Mouse (Mus musculus): Measurements from ENCODE around the gene Lhfpl2. TPM values are rescaled to one million over a fixed set of nuclear protein-coding genes. Genes with fewer than 3 reads are reported as not detected.

Lhfpl2 gene
- polyA plus RNA-seq, 1 experiment = 15.5 TPM

DNA sequence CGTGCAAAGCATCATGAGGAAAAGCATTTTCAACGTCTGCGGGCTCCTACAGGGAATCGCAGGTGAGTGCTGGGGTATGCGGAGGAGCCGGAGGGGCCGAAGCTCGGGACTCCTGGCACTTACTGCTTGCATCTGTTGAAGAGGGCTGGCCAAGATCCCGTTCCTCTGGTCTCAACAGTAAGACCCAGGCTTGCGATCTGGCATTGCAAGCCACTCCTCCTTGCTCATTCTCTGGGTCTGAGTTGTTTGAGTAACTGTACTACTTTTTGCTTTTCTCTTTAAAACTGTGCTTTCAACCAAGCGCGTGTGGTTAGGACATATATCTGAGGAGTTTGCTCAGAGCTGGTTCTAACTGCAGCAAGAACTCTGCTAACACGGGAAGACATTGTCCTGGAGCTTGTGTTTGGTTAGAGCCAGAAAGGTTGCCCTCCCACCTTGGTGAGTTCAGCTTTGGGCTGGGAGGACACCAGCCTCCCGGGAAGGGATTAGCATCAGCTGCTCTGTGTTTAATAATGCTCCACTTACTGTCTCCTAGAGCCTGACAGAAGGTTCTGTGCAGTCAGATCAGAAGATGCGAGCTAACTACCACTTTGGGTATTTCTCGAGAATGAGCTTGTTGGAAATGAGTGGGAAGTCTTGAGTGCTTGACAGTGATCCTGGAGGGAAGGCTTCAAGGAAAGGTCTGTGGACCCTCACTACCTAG, 117.1 kb downstream of the Lhfpl2 start:
- peaks cover 71% of the 10 kb centered on the region for H3K79me2 ChIP-seq (ENCODE audit: control insufficient read depth, insufficient read depth)
- peaks cover 31% of the 10 kb centered on the region for H3K36me3 ChIP-seq (ENCODE audit: control insufficient read depth, insufficient read depth)
- no peaks in the 10 kb centered on the region for H3K27me3 ChIP-seq (ENCODE audit: control insufficient read depth, insufficient read depth, insufficient read length)
- H3K79me3 ChIP-seq (ENCODE audit: low read depth) = peaks cover 13% of the 10 kb centered on the region
- no peak overlapping the region for H3K4me3 ChIP-seq (ENCODE audit: insufficient read depth, poor library complexity, severe bottlenecking)
- H3ac ChIP-seq (ENCODE audit: control insufficient read depth, insufficient read length, low read depth) = no peak overlapping the region
- TF ChIP-seq MAX (IDR thresholded peaks at IDR 0.05) (no peak), MYOD1 (IDR thresholded peaks at IDR 0.05; ENCODE audit: control insufficient read depth, insufficient read length, low read depth) (no peak), FOSL1 (IDR thresholded peaks at IDR 0.05; ENCODE audit: insufficient read depth, low read length, poor library complexity, severe bottlenecking) (no peak), USF1 (IDR thresholded peaks at IDR 0.05; ENCODE audit: low read depth) (no peak), CEBPB (IDR thresholded peaks at IDR 0.05; ENCODE audit: low read depth) (no peak), MYOG (IDR thresholded peaks at IDR 0.05; ENCODE audit: control insufficient read depth, extremely low read depth, insufficient read length) (no peak), CTCF (IDR thresholded peaks at IDR 0.05; ENCODE audit: control insufficient read depth, insufficient read depth, insufficient read length) (no peak)

- TF ChIP-seq MYOD1 (IDR thresholded peaks at IDR 0.05; ENCODE audit: control insufficient read depth, insufficient read length, low read depth) (no peak), CTCF (IDR thresholded peaks at IDR 0.05; ENCODE audit: control insufficient read depth, insufficient read depth, insufficient read length) (no peak), MYOG (IDR thresholded peaks at IDR 0.05; ENCODE audit: control insufficient read depth, extremely low read depth, insufficient read length) (no peak), USF1 (IDR thresholded peaks at IDR 0.05; ENCODE audit: low read depth) (no peak), MAX (IDR thresholded peaks at IDR 0.05) (no peak), FOSL1 (IDR thresholded peaks at IDR 0.05; ENCODE audit: insufficient read depth, low read length, poor library complexity, severe bottlenecking) (no peak), CEBPB (IDR thresholded peaks at IDR 0.05; ENCODE audit: low read depth) (no peak)
- Histone ChIP-seq H3K4me3 (ENCODE audit: insufficient read depth, poor library complexity, severe bottlenecking) (no peak overlapping the region), H3K79me3 (ENCODE audit: low read depth) (peaks cover 14% of the 10 kb centered on the region), H3K36me3 (ENCODE audit: control insufficient read depth, insufficient read depth) (peaks cover 35% of the 10 kb centered on the region), H3K79me2 (ENCODE audit: control insufficient read depth, insufficient read depth) (peaks cover 69% of the 10 kb centered on the region), H3ac (ENCODE audit: control insufficient read depth, insufficient read length, low read depth) (no peak overlapping the region), H3K27me3 (ENCODE audit: control insufficient read depth, insufficient read depth, insufficient read length) (no peaks in the 10 kb centered on the region)
Observed at GRCm38 (mm10) chr13:94175379-94176050, 117.9 kb downstream of the Lhfpl2 start.

GRCm38 (mm10) chr13:94177148-94177547, 119.6 kb downstream of the Lhfpl2 start:
- Histone ChIP-seq H3K4me3 (ENCODE audit: insufficient read depth, poor library complexity, severe bottlenecking) (no peak overlapping the region), H3K79me3 (ENCODE audit: low read depth) (peaks cover 9% of the 10 kb centered on the region), H3K79me2 (ENCODE audit: control insufficient read depth, insufficient read depth) (peaks cover 70% of the 10 kb centered on the region), H3K27me3 (ENCODE audit: control insufficient read depth, insufficient read depth, insufficient read length) (no peaks in the 10 kb centered on the region), H3ac (ENCODE audit: control insufficient read depth, insufficient read length, low read depth) (no peak overlapping the region), H3K36me3 (ENCODE audit: control insufficient read depth, insufficient read depth) (peaks cover 37% of the 10 kb centered on the region)
- TF ChIP-seq CTCF (IDR thresholded peaks at IDR 0.05; ENCODE audit: control insufficient read depth, insufficient read depth, insufficient read length) (no peak), FOSL1 (IDR thresholded peaks at IDR 0.05; ENCODE audit: insufficient read depth, low read length, poor library complexity, severe bottlenecking) (no peak), USF1 (IDR thresholded peaks at IDR 0.05; ENCODE audit: low read depth) (no peak), MYOD1 (IDR thresholded peaks at IDR 0.05; ENCODE audit: control insufficient read depth, insufficient read length, low read depth) (no peak), MAX (IDR thresholded peaks at IDR 0.05) (no peak), CEBPB (IDR thresholded peaks at IDR 0.05; ENCODE audit: low read depth) (no peak), MYOG (IDR thresholded peaks at IDR 0.05; ENCODE audit: control insufficient read depth, extremely low read depth, insufficient read length) (no peak)

- Histone ChIP-seq H3K27me3 (ENCODE audit: control insufficient read depth, insufficient read depth, insufficient read length) (no peaks in the 10 kb centered on the region), H3K79me3 (ENCODE audit: low read depth) (peaks cover 6% of the 10 kb centered on the region), H3ac (ENCODE audit: control insufficient read depth, insufficient read length, low read depth) (peak overlapping the region; percentile 13), H3K36me3 (ENCODE audit: control insufficient read depth, insufficient read depth) (peaks cover 41% of the 10 kb centered on the region), H3K79me2 (ENCODE audit: control insufficient read depth, insufficient read depth) (peaks cover 66% of the 10 kb centered on the region), H3K4me3 (ENCODE audit: insufficient read depth, poor library complexity, severe bottlenecking) (no peak overlapping the region)
- TF ChIP-seq CEBPB (IDR thresholded peaks at IDR 0.05; ENCODE audit: low read depth) = no peak
- no peak for TF ChIP-seq CTCF (IDR thresholded peaks at IDR 0.05; ENCODE audit: control insufficient read depth, insufficient read depth, insufficient read length)
- TF ChIP-seq FOSL1 (IDR thresholded peaks at IDR 0.05; ENCODE audit: insufficient read depth, low read length, poor library complexity, severe bottlenecking) = no peak
- TF ChIP-seq MYOG (IDR thresholded peaks at IDR 0.05; ENCODE audit: control insufficient read depth, extremely low read depth, insufficient read length) = no peak
- TF ChIP-seq MYOD1 (IDR thresholded peaks at IDR 0.05; ENCODE audit: control insufficient read depth, insufficient read length, low read depth) = peak; percentile 88
- peak; percentile 22 for TF ChIP-seq MAX (IDR thresholded peaks at IDR 0.05)
- no peak for TF ChIP-seq USF1 (IDR thresholded peaks at IDR 0.05; ENCODE audit: low read depth)
Observed at GRCm38 (mm10) chr13:94178401-94179040, 120.9 kb downstream of the Lhfpl2 start.
